Mouse (Mus musculus) limb, embryonic 14.5 days (tissue): ENCODE measurements around the gene Gm10382. TPM values are rescaled to one million over a fixed set of nuclear protein-coding genes. Genes with fewer than 3 reads are reported as not detected.

Experiments used
- ATAC-seq: fragments of 200-750 bp; cut with Nextera tagmentation; 2 replicates; pipeline ENCODE4 v1.8.0; 2017; ENCODE audit warnings: low read depth, moderate number of reproducible peaks, moderate TSS enrichment; ENCODE audit not compliant: low FRiP score
- DNase-seq: peaks from one replicate; pipeline ENCODE4 v3.0.0-alpha.2; 2015; ENCODE audit warnings: low spot score
- H3K27ac ChIP-seq: fragments of 300-500 bp; sonication (generic); replicated peaks from 2 replicates; pipeline ENCODE4 v1.5.1; 2014; ENCODE audit warnings: low read depth, mild to moderate bottlenecking, low read length, moderate library complexity, mixed read lengths
- H3K27me3 ChIP-seq: fragments of 300-500 bp; sonication (generic); 2 replicates; pipeline ENCODE4 v1.6.1; 2014; ENCODE audit warnings: low read length, mixed read lengths; ENCODE audit not compliant: control insufficient read depth, insufficient read depth
- H3K36me3 ChIP-seq: fragments of 300-500 bp; sonication (generic); 2 replicates; pipeline ENCODE4 v1.6.1; 2014; ENCODE audit warnings: mild to moderate bottlenecking, low read length, moderate library complexity, mixed read lengths; ENCODE audit not compliant: control insufficient read depth, insufficient read depth
- H3K4me1 ChIP-seq: fragments of 300-500 bp; sonication (generic); 2 replicates; pipeline ENCODE4 v1.6.1; 2014; ENCODE audit warnings: antibody characterized with exemption, low read length, mixed read lengths; ENCODE audit not compliant: control insufficient read depth, insufficient read depth
- H3K4me2 ChIP-seq: fragments of 300-500 bp; sonication (generic); replicated peaks from 2 replicates; pipeline ENCODE4 v1.6.1; 2014; ENCODE audit warnings: low read depth, mild to moderate bottlenecking, low read length, moderate library complexity; ENCODE audit not compliant: severe bottlenecking
- H3K4me3 ChIP-seq: fragments of 300-500 bp; sonication (generic); replicated peaks from 2 replicates; pipeline ENCODE4 v1.5.1; 2014; ENCODE audit warnings: low read length
- H3K9ac ChIP-seq: fragments of 300-500 bp; sonication (generic); 2 replicates; pipeline ENCODE4 v1.6.1; 2014; ENCODE audit warnings: mild to moderate bottlenecking, low read depth, low read length, moderate library complexity; ENCODE audit not compliant: severe bottlenecking
- H3K9me3 ChIP-seq: fragments of 300-500 bp; sonication (generic); 2 replicates; pipeline ENCODE4 v1.6.1; 2016; ENCODE audit warnings: low read length; ENCODE audit not compliant: control insufficient read depth
- POLR2A ChIP-seq: fragments of 200-500 bp; IDR thresholded peaks from 2 replicates; pipeline ENCODE4 v1.8.0; 2012; ENCODE audit warnings: inconsistent platforms, mild to moderate bottlenecking, moderate library complexity, borderline replicate concordance; ENCODE audit not compliant: insufficient read depth, insufficient read length; ENCODE audit errors: extremely low read depth
- WGBS: fragments of 180-500 bp; shearing (Covaris S2); extraction: QIAGEN DNeasy Blood & Tissue Kit; methylation state at CpG from one replicate; pipeline ENCODE4 v1.1.7; 2014; 5-methylcytosine and 5-hydroxymethylcytosine counted together
- polyA plus RNA-seq, 2 experiments: library from polyadenylated mRNA; depleted of rRNA in 1 of 2; stranded (reverse) in 1 of 2; unstranded in 1 of 2; fragments of >200 nt; fragmentation: Nextera tagmentation in 1 of 2; extraction: Ambion mirVana in 1 of 2; gene quantifications; 2 replicates each; pipeline versions ENCODE4 v1.2.1 to v1.2.3; 2012 to 2014

Gm10382 gene
- polyA plus RNA-seq, 2 experiments, result 0.08 to 0.45 TPM

GRCm38 (mm10) chr5:125348067-125348466 lies 41.1 kb upstream of the Gm10382 start:
- Histone ChIP-seq H3K9ac (no peak overlapping the region), H3K27ac (no peak overlapping the region), H3K27me3 (no peaks in the 10 kb centered on the region), H3K36me3 (no peaks in the 10 kb centered on the region), H3K9me3 (no peaks in the 10 kb centered on the region), H3K4me1 (no peaks in the 10 kb centered on the region), H3K4me3 (no peak overlapping the region), H3K4me2 (no peak overlapping the region)
- TF ChIP-seq POLR2A, result no peak
- ATAC-seq (no peak), DNase-seq (no peak)
- WGBS, result 72% methylated on average over 7 of the region's 7 CpGs

GRCm38 (mm10) chr5:125348487-125348886 lies 40.6 kb upstream of the Gm10382 start:
- H3K4me2 ChIP-seq, result no peak overlapping the region

GRCm38 (mm10) chr5:125349391-125349790 lies 39.7 kb upstream of the Gm10382 start:
- Histone ChIP-seq H3K27ac (no peak overlapping the region), H3K9me3 (no peaks in the 10 kb centered on the region), H3K4me2 (no peak overlapping the region), H3K4me1 (no peaks in the 10 kb centered on the region), H3K36me3 (no peaks in the 10 kb centered on the region), H3K27me3 (no peaks in the 10 kb centered on the region), H3K4me3 (no peak overlapping the region), H3K9ac (no peak overlapping the region)
- ATAC-seq, result no peak
- TF ChIP-seq POLR2A, result no peak
- DNase-seq, result no peak
- WGBS, result 87% methylated on average over 3 of the region's 3 CpGs

More at GRCm38 (mm10) chr5:125348487-125348886, 40.6 kb upstream of the Gm10382 start:
- Histone ChIP-seq H3K4me3 (no peak overlapping the region), H3K9ac (no peak overlapping the region), H3K27me3 (no peaks in the 10 kb centered on the region), H3K9me3 (no peaks in the 10 kb centered on the region), H3K36me3 (no peaks in the 10 kb centered on the region), H3K4me1 (no peaks in the 10 kb centered on the region), H3K27ac (no peak overlapping the region)
- 32% methylated on average over 8 of the region's 8 CpGs for WGBS
- no peak for ATAC-seq
- no peak for TF ChIP-seq POLR2A
- DNase-seq, result no peak

- H3K9ac ChIP-seq, result no peak overlapping the region
- H3K4me3 ChIP-seq, result no peak overlapping the region
- no peaks in the 10 kb centered on the region for H3K27me3 ChIP-seq
- TF ChIP-seq POLR2A, result no peak
- no peak overlapping the region for H3K4me2 ChIP-seq
- H3K4me1 ChIP-seq, result no peaks in the 10 kb centered on the region
- no peak overlapping the region for H3K27ac ChIP-seq
- no peak for ATAC-seq
- no peaks in the 10 kb centered on the region for H3K9me3 ChIP-seq
- 75% methylated on average over 8 of the region's 8 CpGs for WGBS
- H3K36me3 ChIP-seq, result no peaks in the 10 kb centered on the region
- no peak for DNase-seq
These were observed 38.1 kb upstream of the Gm10382 start for GRCm38 (mm10) chr5:125351057-125351456.

- Histone ChIP-seq H3K36me3 (no peaks in the 10 kb centered on the region), H3K9ac (no peak overlapping the region), H3K4me3 (no peak overlapping the region), H3K9me3 (no peaks in the 10 kb centered on the region), H3K27ac (no peak overlapping the region), H3K4me1 (no peaks in the 10 kb centered on the region), H3K27me3 (no peaks in the 10 kb centered on the region), H3K4me2 (no peak overlapping the region)
- DNase-seq (no peak), ATAC-seq (no peak)
- TF ChIP-seq POLR2A, result no peak
- 91% methylated on average over 5 of the region's 5 CpGs for WGBS
These were observed 37.2 kb upstream of the Gm10382 start for GRCm38 (mm10) chr5:125351939-125352338.

GRCm38 (mm10) chr5:125352781-125353294 lies 36.3 kb upstream of the Gm10382 start:
- Histone ChIP-seq H3K9me3 (no peaks in the 10 kb centered on the region), H3K27ac (no peak overlapping the region), H3K4me1 (no peaks in the 10 kb centered on the region), H3K9ac (no peak overlapping the region), H3K27me3 (no peaks in the 10 kb centered on the region), H3K4me2 (no peak overlapping the region), H3K36me3 (no peaks in the 10 kb centered on the region), H3K4me3 (no peak overlapping the region)
- ATAC-seq, result no peak
- TF ChIP-seq POLR2A, result no peak
- no peak for DNase-seq
- WGBS, result 90% methylated on average over 5 of the region's 5 CpGs
